Mouse (Mus musculus) myocyte (in vitro differentiated cells): ENCODE data around the gene Gm20388. TPM values are rescaled to one million over a fixed set of nuclear protein-coding genes. Genes with fewer than 3 reads are reported as not detected.

Source experiments
- H3K27me3 ChIP-seq: one replicate; pipeline ENCODE4 v1.6.1; 2011; ENCODE audit not compliant: control insufficient read depth, insufficient read depth, insufficient read length
- H3K36me3 ChIP-seq: one replicate; pipeline ENCODE4 v1.6.1; 2011; ENCODE audit not compliant: control insufficient read depth, insufficient read depth
- H3K4me2 ChIP-seq: one replicate; pipeline ENCODE4 v1.6.1; 2011; ENCODE audit warnings: low read depth, control low read depth
- H3K4me3 ChIP-seq: one replicate; pipeline ENCODE4 v1.5.1; 2011; ENCODE audit warnings: mild to moderate bottlenecking, control low read depth, moderate library complexity
- H3K79me2 ChIP-seq: one replicate; pipeline ENCODE4 v1.6.1; 2011; ENCODE audit not compliant: control insufficient read depth, insufficient read depth
- H3ac ChIP-seq: one replicate; pipeline ENCODE4 v1.6.1; 2011; ENCODE audit not compliant: control insufficient read depth, insufficient read length
- CEBPB ChIP-seq: IDR thresholded peaks from 2 replicates; pipeline ENCODE4 v1.6.1; 2011; ENCODE audit warnings: mild to moderate bottlenecking, moderate library complexity; ENCODE audit not compliant: poor library complexity, insufficient read depth, severe bottlenecking
- E2F4 ChIP-seq: IDR thresholded peaks from one replicate; pipeline ENCODE4 v1.6.1; 2011; ENCODE audit warnings: mild to moderate bottlenecking, control low read depth, moderate library complexity; ENCODE audit not compliant: insufficient read depth
- MAX ChIP-seq: IDR thresholded peaks from one replicate; pipeline ENCODE4 v1.6.1; 2011; ENCODE audit warnings: low read depth, mild to moderate bottlenecking, control low read depth
- MYOD1 ChIP-seq, 3 experiments: IDR thresholded peaks; one replicate each; pipeline ENCODE4 v1.6.1; 2011; ENCODE audit warnings: control low read depth in 2 of 3, low read depth in 2 of 3, mild to moderate bottlenecking in 2 of 3, moderate library complexity in 1 of 3; ENCODE audit not compliant: insufficient read length in 2 of 3, control insufficient read depth in 1 of 3
- MYOG ChIP-seq, 3 experiments: IDR thresholded peaks; one replicate each; pipeline ENCODE4 v1.6.1; 2011; ENCODE audit warnings: control low read depth in 2 of 3, low read depth in 2 of 3, mild to moderate bottlenecking in 2 of 3; ENCODE audit not compliant: insufficient read length in 2 of 3, control insufficient read depth in 1 of 3, insufficient read depth in 1 of 3
- POLR2A ChIP-seq: IDR thresholded peaks from one replicate; pipeline ENCODE4 v1.6.1; 2011; ENCODE audit warnings: low read depth, mild to moderate bottlenecking, control low read depth, moderate library complexity; ENCODE audit not compliant: insufficient read length
- POLR2AphosphoS2 ChIP-seq: IDR thresholded peaks from one replicate; pipeline ENCODE4 v1.6.1; 2011; ENCODE audit warnings: low read depth, control low read depth; ENCODE audit not compliant: insufficient read length
- REST ChIP-seq: IDR thresholded peaks from one replicate; pipeline ENCODE4 v1.6.1; 2011; ENCODE audit warnings: mild to moderate bottlenecking, control low read depth, moderate library complexity; ENCODE audit not compliant: insufficient read depth, insufficient read length
- SRF ChIP-seq: IDR thresholded peaks from one replicate; pipeline ENCODE4 v1.6.1; 2011; ENCODE audit warnings: low read depth; ENCODE audit not compliant: control insufficient read depth, insufficient read length
- TCF12 ChIP-seq: IDR thresholded peaks from one replicate; pipeline ENCODE4 v1.6.1; 2011; ENCODE audit warnings: mild to moderate bottlenecking, control low read depth; ENCODE audit not compliant: poor library complexity, insufficient read depth, severe bottlenecking
- TCF3 ChIP-seq: IDR thresholded peaks from one replicate; pipeline ENCODE4 v1.6.1; 2011; ENCODE audit warnings: low read depth, control low read depth; ENCODE audit not compliant: insufficient read length
- USF1 ChIP-seq: IDR thresholded peaks from one replicate; pipeline ENCODE4 v1.6.1; 2011; ENCODE audit warnings: low read depth, mild to moderate bottlenecking, control low read depth, moderate library complexity
- polyA plus RNA-seq: library from polyadenylated mRNA; unstranded; fragments of >200 nt; fragmentation: generic; extraction: Trizol; gene quantifications from one replicate; pipeline ENCODE4 v1.2.1, GENCODE M21; 2012; ENCODE audit warnings: missing spikeins

The Gm20388 gene
- polyA plus RNA-seq, 1 experiment = 15.3 TPM

- Histone ChIP-seq H3K36me3 (no peaks in the 10 kb centered on the region), H3K27me3 (peaks cover 83% of the 10 kb centered on the region), H3K4me2 (no peak overlapping the region), H3K4me3 (no peak overlapping the region), H3K79me2 (no peaks in the 10 kb centered on the region), H3ac (no peak overlapping the region)
- TF ChIP-seq SRF (no peak), MAX (no peak), POLR2AphosphoS2 (no peak), MYOD1 (IDR thresholded peaks at IDR 0.05; ENCODE audit: control insufficient read depth in 1 of 3, insufficient read length in 2 of 3, low read depth in 2 of 3) (no peak), REST (no peak), MYOG (IDR thresholded peaks at IDR 0.05; ENCODE audit: control insufficient read depth in 1 of 3, insufficient read depth in 1 of 3, insufficient read length in 2 of 3, low read depth in 2 of 3) (peak in 1 of 3 experiments; percentile 42), USF1 (no peak)
These were observed 2795.4 kb downstream of the Gm20388 start for GRCm38 (mm10) chr8:122705901-122706561.

GRCm38 (mm10) chr8:122707184-122707583 lies 2796.5 kb downstream of the Gm20388 start:
- Histone ChIP-seq H3K4me2 (no peak overlapping the region), H3K27me3 (peaks cover 80% of the 10 kb centered on the region)

GRCm38 (mm10) chr8:122709340-122710111 lies 2798.9 kb downstream of the Gm20388 start:
- no peak overlapping the region for H3K4me3 ChIP-seq
- no peak for TF ChIP-seq POLR2AphosphoS2
- no peak for TF ChIP-seq CEBPB
- TF ChIP-seq MYOD1 (IDR thresholded peaks at IDR 0.05; ENCODE audit: control insufficient read depth in 1 of 3, insufficient read length in 2 of 3, low read depth in 2 of 3) = no peak
- no peak for TF ChIP-seq MYOG (IDR thresholded peaks at IDR 0.05; ENCODE audit: control insufficient read depth in 1 of 3, insufficient read depth in 1 of 3, insufficient read length in 2 of 3, low read depth in 2 of 3)
- no peak for TF ChIP-seq POLR2A
- H3K4me2 ChIP-seq = no peak overlapping the region
- peaks cover 89% of the 10 kb centered on the region for H3K27me3 ChIP-seq
- H3K36me3 ChIP-seq = no peaks in the 10 kb centered on the region
- H3ac ChIP-seq = no peak overlapping the region
- no peaks in the 10 kb centered on the region for H3K79me2 ChIP-seq

More at GRCm38 (mm10) chr8:122707184-122707583, 2796.5 kb downstream of the Gm20388 start:
- TF ChIP-seq MAX (no peak), POLR2A (no peak), POLR2AphosphoS2 (no peak), CEBPB (no peak)
- Histone ChIP-seq H3K4me3 (no peak overlapping the region), H3K36me3 (no peaks in the 10 kb centered on the region), H3ac (no peak overlapping the region), H3K79me2 (no peaks in the 10 kb centered on the region)

GRCm38 (mm10) chr8:122711480-122711879 lies 2800.8 kb downstream of the Gm20388 start:
- H3K27me3 ChIP-seq = peaks cover 80% of the 10 kb centered on the region
- H3K79me2 ChIP-seq = no peaks in the 10 kb centered on the region
- H3K36me3 ChIP-seq = no peaks in the 10 kb centered on the region
- TF ChIP-seq CEBPB (no peak), POLR2A (no peak), TCF12 (no peak), USF1 (no peak), TCF3 (no peak), MYOG (IDR thresholded peaks at IDR 0.05; ENCODE audit: control insufficient read depth in 1 of 3, insufficient read depth in 1 of 3, insufficient read length in 2 of 3, low read depth in 2 of 3) (no peak), MAX (no peak), MYOD1 (IDR thresholded peaks at IDR 0.05; ENCODE audit: control insufficient read depth in 1 of 3, insufficient read length in 2 of 3, low read depth in 2 of 3) (no peak), REST (no peak), POLR2AphosphoS2 (no peak), E2F4 (no peak), SRF (no peak)
- no peak overlapping the region for H3K4me2 ChIP-seq
- no peak overlapping the region for H3K4me3 ChIP-seq
- H3ac ChIP-seq = no peak overlapping the region

GRCm38 (mm10) chr8:122711891-122712365 lies 2801.3 kb downstream of the Gm20388 start:
- Histone ChIP-seq H3K27me3 (peaks cover 79% of the 10 kb centered on the region), H3K4me3 (no peak overlapping the region), H3K79me2 (no peaks in the 10 kb centered on the region), H3K4me2 (no peak overlapping the region), H3ac (no peak overlapping the region), H3K36me3 (no peaks in the 10 kb centered on the region)
- TF ChIP-seq REST (no peak), TCF12 (no peak), TCF3 (no peak), POLR2A (no peak), CEBPB (no peak), MYOD1 (IDR thresholded peaks at IDR 0.05; ENCODE audit: control insufficient read depth in 1 of 3, insufficient read length in 2 of 3, low read depth in 2 of 3) (no peak), POLR2AphosphoS2 (no peak), MYOG (IDR thresholded peaks at IDR 0.05; ENCODE audit: control insufficient read depth in 1 of 3, insufficient read depth in 1 of 3, insufficient read length in 2 of 3, low read depth in 2 of 3) (no peak), USF1 (no peak), SRF (no peak), MAX (no peak), E2F4 (no peak)
